Mouse (Mus musculus): ENCODE data around the gene Nf1. TPM values are rescaled to one million over a fixed set of nuclear protein-coding genes. Genes with fewer than 3 reads are reported as not detected.

Gene Nf1
- polyA plus RNA-seq, 1 experiment from 2014 or later = 6.3 TPM

DNA sequence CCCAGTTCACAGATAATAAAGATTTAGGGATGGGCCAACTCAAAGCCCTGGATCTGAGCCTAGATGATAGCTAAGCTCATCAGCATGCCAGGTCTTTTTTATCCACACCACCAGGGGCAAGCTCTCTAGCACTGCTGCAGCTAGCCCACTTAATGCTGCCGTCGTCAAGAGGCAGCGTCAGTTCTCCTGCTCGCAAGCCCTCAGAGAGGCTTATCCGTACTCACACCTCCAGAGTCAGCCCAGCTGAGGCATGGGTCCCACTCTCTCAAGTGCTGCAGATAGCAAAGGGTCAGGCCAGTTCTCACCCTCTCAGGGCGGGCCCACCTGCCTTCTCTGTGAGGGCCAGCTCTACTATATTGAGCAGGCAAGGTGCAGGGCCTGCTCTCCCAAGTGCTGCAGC, 193.8 kb downstream of the Nf1 start:
- H3K9me3 ChIP-seq = no peaks in the 10 kb centered on the region
- no peak overlapping the region for H3K27ac ChIP-seq
- no peaks in the 10 kb centered on the region for H3K27me3 ChIP-seq
- peaks cover 9% of the 10 kb centered on the region; the same call in 1 of the 2 replicates for H3K4me1 ChIP-seq
- H3K4me2 ChIP-seq = no peak overlapping the region
- no peak overlapping the region for H3K9ac ChIP-seq
- ATAC-seq (ENCODE audit: borderline replicate concordance, extremely low read depth, low FRiP score, low TSS enrichment) = no peak
- H3K4me3 ChIP-seq = no peak overlapping the region
- peaks cover 6% of the 10 kb centered on the region; the same call in 1 of the 2 replicates for H3K36me3 ChIP-seq
- WGBS = 57% methylated on average over 6 of the region's 6 CpGs

DNA sequence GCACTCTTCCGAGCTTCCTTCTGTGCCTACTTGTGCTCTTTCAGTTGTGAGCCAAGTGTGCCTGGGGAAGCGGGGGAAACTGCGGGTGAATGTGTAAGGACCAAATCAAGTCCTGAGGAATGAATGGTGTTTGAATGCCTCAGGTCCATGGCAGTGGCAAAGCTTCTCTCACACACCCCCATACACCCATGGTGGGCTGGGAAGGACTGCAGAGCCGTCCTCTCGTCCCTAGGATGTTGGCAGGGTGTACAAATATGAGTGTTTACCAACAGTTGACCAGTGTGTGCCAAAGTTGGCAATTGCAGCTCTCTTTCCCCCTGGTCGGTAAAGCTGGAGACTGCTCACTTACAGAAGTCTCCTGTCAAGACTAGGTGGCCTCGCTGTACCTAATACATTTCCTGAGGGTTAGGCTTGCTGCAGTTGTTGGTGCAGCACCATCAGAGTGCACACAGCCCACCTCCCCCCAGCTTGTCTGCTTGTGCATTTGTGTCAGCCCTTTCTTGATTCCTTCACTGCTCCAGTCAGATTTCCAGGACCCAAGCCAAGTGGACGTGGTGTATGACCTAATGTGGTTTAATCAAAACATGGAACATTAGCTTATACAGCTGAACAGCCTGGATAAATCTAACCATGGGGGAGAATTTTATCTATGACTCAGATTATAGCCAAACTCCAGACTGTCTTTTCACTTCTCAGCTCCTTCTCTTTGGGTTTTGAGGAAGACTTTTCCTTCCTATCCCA, 194.6 kb downstream of the Nf1 start:
- peaks cover 6% of the 10 kb centered on the region; the same call in 1 of the 2 replicates for H3K36me3 ChIP-seq
- no peaks in the 10 kb centered on the region for H3K9me3 ChIP-seq
- H3K4me1 ChIP-seq = peaks cover 9% of the 10 kb centered on the region; the same call in 1 of the 2 replicates
- no peak overlapping the region for H3K4me2 ChIP-seq
- 62% methylated on average over 8 of the region's 8 CpGs for WGBS
- H3K27me3 ChIP-seq = no peaks in the 10 kb centered on the region
- H3K9ac ChIP-seq = no peak overlapping the region
- ATAC-seq (ENCODE audit: borderline replicate concordance, extremely low read depth, low FRiP score, low TSS enrichment) = peak; percentile 87; the same call in 1 of the 2 replicates
- H3K27ac ChIP-seq = peak overlapping the region; percentile 45
- no peak overlapping the region for H3K4me3 ChIP-seq

DNA sequence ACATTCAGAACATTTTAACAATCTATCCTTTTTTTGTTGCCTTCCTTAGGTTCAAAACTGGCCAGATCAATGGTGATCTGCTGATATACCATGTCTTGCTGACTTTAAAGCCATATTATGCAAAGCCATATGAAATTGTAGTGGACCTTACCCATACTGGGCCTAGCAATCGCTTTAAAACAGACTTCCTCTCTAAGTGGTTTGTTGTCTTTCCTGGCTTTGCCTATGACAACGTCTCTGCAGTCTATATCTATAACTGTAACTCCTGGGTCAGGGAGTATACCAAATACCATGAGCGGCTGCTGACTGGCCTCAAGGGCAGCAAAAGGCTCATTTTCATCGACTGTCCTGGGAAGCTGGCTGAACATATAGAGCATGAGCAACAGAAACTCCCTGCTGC, 196.1 kb downstream of the Nf1 start:
- WGBS = 81% methylated on average over 4 of the region's 4 CpGs
- ATAC-seq (ENCODE audit: borderline replicate concordance, extremely low read depth, low FRiP score, low TSS enrichment) = no peak
- Histone ChIP-seq H3K36me3 (peaks cover 9% of the 10 kb centered on the region; the same call in 1 of the 2 replicates), H3K4me1 (peaks cover 9% of the 10 kb centered on the region; the same call in 1 of the 2 replicates), H3K27me3 (no peaks in the 10 kb centered on the region), H3K4me2 (no peak overlapping the region), H3K27ac (no peak overlapping the region), H3K9me3 (no peaks in the 10 kb centered on the region), H3K4me3 (no peak overlapping the region), H3K9ac (no peak overlapping the region)

DNA sequence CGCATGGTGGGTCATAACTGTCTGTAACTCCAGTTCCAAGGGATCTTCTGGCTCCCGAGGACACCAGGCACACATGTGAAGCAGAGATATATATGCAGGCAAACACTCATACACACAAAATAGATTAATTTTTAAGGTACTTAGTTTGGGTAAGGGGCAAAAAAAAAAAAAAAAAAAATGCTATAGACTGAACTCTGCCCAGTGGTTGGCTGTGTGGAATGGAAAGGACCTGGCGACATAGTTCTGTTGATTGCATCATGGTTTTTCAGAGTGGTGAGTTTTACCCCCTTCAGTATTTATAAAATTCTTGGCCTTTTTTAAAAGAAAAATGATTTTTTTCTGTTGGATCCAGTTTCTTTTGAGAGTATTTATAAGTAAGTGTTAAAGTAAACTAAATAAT, 196.8 kb downstream of the Nf1 start:
- Histone ChIP-seq H3K9me3 (no peaks in the 10 kb centered on the region), H3K4me1 (peaks cover 9% of the 10 kb centered on the region; the same call in 1 of the 2 replicates), H3K4me3 (no peak overlapping the region), H3K27me3 (no peaks in the 10 kb centered on the region), H3K27ac (no peak overlapping the region), H3K4me2 (no peak overlapping the region), H3K9ac (no peak overlapping the region), H3K36me3 (peaks cover 12% of the 10 kb centered on the region)
- no peak for ATAC-seq (ENCODE audit: borderline replicate concordance, extremely low read depth, low FRiP score, low TSS enrichment)
- WGBS = 85% methylated on average over 3 of the region's 3 CpGs

DNA sequence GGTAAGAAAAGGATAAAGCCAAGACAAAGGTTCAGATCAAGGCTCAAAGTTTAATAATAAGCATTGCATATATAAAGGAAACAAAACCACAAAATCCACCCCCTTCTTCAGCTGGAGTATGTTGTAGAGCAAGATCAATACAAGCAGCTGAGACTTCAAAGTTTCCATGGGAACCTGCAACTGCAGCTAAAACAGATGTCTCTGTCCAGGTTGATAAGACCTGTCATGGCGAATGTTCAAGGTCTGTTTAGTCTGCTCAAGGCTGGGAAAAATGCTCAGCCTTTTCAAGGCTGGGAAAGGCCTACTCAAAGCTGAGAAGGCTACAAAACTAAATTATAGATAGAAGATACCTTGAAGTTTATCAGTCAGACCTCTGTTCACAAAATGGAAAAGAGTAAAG, 213.1 kb downstream of the Nf1 start:
- Histone ChIP-seq H3K4me3 (no peak overlapping the region), H3K27me3 (no peaks in the 10 kb centered on the region), H3K9me3 (no peaks in the 10 kb centered on the region), H3K4me1 (no peaks in the 10 kb centered on the region), H3K9ac (no peak overlapping the region), H3K4me2 (no peak overlapping the region), H3K36me3 (peaks cover 58% of the 10 kb centered on the region), H3K27ac (no peak overlapping the region)
- no peak for ATAC-seq (ENCODE audit: borderline replicate concordance, extremely low read depth, low FRiP score, low TSS enrichment)
- WGBS = 68% methylated on average over 1 of the region's 1 CpGs

DNA sequence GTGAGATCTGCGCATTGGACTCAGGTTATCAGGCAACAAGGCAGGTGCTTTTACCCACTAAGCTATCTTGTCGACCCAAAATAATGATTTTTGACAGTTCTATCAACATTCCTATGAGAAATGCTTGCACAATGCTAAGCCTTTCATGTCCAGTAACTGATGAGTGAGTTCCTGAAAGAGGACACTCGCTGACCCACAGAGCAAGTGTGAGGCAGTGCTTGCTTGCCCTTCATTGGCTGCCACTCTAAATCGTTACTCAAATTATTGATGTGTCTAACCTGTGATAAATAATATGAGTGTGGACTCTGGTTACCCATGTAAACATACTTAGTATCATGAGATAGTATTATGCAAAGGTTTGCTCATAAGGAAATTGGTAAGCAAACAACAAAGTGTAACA, 221.0 kb downstream of the Nf1 start:
- Histone ChIP-seq H3K27ac (no peak overlapping the region), H3K4me1 (no peaks in the 10 kb centered on the region), H3K4me3 (no peak overlapping the region), H3K36me3 (peaks cover 41% of the 10 kb centered on the region), H3K9ac (no peak overlapping the region), H3K4me2 (no peak overlapping the region), H3K27me3 (no peaks in the 10 kb centered on the region), H3K9me3 (no peaks in the 10 kb centered on the region)
- WGBS = 81% methylated on average over 4 of the region's 4 CpGs
- ATAC-seq (ENCODE audit: borderline replicate concordance, extremely low read depth, low FRiP score, low TSS enrichment) = no peak

DNA sequence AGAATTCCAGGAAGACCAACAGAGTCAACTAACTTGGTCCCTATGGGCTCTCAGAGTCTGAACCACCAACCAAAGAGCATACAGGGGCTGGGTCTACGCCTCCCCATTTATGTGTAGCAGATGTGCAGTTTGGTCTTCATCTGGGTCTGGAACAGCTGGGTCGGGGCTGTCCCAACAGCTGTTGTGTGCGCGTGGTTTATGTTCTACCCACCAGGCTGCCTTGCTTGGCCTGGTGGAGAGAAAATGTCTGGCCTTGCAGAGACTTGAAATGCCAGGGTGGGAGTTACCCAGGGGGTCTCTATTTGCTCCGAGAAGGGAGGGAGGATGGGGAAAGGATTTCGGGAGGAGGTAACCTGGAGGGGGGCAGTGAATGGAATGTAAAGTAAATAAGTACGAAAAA, 224.0 kb downstream of the Nf1 start:
- no peak overlapping the region for H3K27ac ChIP-seq
- H3K9me3 ChIP-seq = no peaks in the 10 kb centered on the region
- H3K36me3 ChIP-seq = peaks cover 52% of the 10 kb centered on the region
- H3K27me3 ChIP-seq = no peaks in the 10 kb centered on the region
- H3K4me3 ChIP-seq = no peak overlapping the region
- no peaks in the 10 kb centered on the region for H3K4me1 ChIP-seq
- ATAC-seq (ENCODE audit: borderline replicate concordance, extremely low read depth, low FRiP score, low TSS enrichment) = no peak
- no peak overlapping the region for H3K4me2 ChIP-seq
- no peak overlapping the region for H3K9ac ChIP-seq
- WGBS = 91% methylated on average over 7 of the region's 7 CpGs

DNA sequence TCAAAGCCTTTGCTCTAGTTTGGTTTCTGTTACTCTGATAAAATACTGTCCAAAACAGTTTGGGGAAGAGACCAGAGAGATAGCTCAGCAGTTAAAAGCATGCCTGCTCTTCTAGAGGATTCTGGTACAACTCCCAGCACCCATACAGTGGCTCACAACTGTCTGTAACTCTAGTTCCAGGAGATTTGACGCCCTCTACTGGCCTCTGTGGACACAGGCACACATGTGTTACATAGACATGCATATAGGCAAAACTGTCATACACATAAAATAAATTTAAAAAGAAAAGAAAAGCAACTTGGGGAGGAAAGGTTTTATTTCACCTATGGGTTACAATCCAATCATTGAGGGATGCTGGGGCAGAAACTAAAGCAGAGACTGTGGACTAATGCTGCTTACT, 227.5 kb downstream of the Nf1 start:
- Histone ChIP-seq H3K4me1 (no peaks in the 10 kb centered on the region), H3K27ac (no peak overlapping the region), H3K9ac (no peak overlapping the region), H3K27me3 (no peaks in the 10 kb centered on the region), H3K4me2 (no peak overlapping the region), H3K9me3 (no peaks in the 10 kb centered on the region), H3K36me3 (peaks cover 71% of the 10 kb centered on the region), H3K4me3 (no peak overlapping the region)
- 58% methylated on average over 1 of the region's 1 CpGs for WGBS
- no peak for ATAC-seq (ENCODE audit: borderline replicate concordance, extremely low read depth, low FRiP score, low TSS enrichment)

DNA sequence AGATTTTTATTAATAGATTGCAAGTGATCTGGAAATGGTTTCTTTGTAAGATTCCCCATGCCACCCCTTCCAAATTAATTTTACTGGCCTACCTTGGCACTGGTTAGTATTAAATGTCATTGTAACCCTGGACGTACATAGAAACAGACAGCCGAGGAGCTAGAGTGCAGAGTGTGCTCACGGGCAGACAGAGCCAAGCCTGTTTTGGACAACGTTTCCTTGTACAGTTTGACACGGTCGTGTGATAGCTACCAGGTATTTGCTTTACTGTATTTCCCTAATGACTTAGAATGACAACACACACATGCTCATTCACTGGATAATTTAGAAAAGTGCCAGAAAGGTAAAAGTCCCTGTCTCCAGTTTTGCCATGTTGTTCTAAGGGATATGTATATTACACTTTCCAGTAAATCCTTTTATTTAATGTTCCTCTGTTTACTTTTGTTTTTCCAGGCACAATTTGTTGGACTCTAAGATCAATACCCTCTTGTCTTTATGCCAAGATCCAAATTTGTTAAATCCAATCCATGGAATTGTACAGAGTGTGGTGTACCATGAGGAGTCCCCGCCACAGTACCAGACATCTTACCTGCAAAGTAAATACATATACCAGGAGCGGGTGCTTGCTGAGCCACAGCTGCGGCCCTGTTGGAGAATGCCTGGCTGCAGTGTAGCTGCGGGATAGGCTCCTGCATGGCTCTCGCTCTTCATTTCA, 228.9 kb downstream of the Nf1 start:
- no peak overlapping the region for H3K27ac ChIP-seq
- no peak overlapping the region for H3K9ac ChIP-seq
- H3K4me2 ChIP-seq = no peak overlapping the region
- 81% methylated on average over 11 of the region's 11 CpGs for WGBS
- no peaks in the 10 kb centered on the region for H3K4me1 ChIP-seq
- peaks cover 71% of the 10 kb centered on the region for H3K36me3 ChIP-seq
- no peaks in the 10 kb centered on the region for H3K27me3 ChIP-seq
- H3K4me3 ChIP-seq = no peak overlapping the region
- H3K9me3 ChIP-seq = no peaks in the 10 kb centered on the region
- ATAC-seq (ENCODE audit: borderline replicate concordance, extremely low read depth, low FRiP score, low TSS enrichment) = no peak

DNA sequence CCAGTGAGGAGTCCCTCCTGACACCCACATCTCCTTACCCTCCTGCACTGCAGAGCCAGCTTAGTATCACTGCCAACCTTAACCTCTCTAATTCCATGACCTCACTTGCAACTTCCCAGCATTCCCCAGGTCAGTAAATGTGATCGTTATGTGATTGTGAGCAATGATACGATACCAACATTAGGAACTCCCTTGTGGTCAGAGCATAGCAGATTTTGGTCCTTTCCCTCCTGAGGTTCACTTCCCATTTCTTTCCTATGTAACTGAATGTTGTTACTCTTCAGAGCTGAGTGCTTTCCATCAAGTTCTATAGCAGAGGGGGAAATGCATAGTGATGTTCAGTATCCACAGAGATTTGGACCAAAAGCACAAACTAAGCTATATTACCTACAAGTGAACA, 230.8 kb downstream of the Nf1 start:
- 89% methylated on average over 2 of the region's 2 CpGs for WGBS
- Histone ChIP-seq H3K27me3 (no peaks in the 10 kb centered on the region), H3K4me2 (no peak overlapping the region), H3K9ac (no peak overlapping the region), H3K27ac (no peak overlapping the region), H3K36me3 (peaks cover 77% of the 10 kb centered on the region), H3K9me3 (no peaks in the 10 kb centered on the region), H3K4me1 (no peaks in the 10 kb centered on the region), H3K4me3 (no peak overlapping the region)
- no peak for ATAC-seq (ENCODE audit: borderline replicate concordance, extremely low read depth, low FRiP score, low TSS enrichment)

DNA sequence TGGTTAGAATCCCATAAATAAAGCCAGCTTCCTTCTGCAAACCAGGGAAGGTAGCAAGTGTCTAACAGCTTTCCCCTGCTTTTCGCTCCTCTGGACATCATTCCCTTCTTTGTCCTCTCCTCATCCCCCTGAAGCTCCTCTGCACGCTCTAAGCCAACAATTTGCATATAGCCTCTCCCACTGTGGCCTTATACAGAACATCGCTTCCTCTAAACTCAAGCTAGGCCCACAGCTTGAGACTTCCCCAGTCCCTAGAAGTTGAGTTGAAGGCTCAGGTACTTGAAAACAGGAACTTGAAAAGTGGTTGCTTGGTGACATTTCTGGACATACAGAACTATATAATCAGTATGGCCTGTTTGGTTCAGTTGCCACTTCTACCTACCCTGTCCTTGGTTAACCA, 234.3 kb downstream of the Nf1 start:
- no peak overlapping the region for H3K4me3 ChIP-seq
- no peak overlapping the region for H3K27ac ChIP-seq
- peaks cover 63% of the 10 kb centered on the region for H3K36me3 ChIP-seq

DNA sequence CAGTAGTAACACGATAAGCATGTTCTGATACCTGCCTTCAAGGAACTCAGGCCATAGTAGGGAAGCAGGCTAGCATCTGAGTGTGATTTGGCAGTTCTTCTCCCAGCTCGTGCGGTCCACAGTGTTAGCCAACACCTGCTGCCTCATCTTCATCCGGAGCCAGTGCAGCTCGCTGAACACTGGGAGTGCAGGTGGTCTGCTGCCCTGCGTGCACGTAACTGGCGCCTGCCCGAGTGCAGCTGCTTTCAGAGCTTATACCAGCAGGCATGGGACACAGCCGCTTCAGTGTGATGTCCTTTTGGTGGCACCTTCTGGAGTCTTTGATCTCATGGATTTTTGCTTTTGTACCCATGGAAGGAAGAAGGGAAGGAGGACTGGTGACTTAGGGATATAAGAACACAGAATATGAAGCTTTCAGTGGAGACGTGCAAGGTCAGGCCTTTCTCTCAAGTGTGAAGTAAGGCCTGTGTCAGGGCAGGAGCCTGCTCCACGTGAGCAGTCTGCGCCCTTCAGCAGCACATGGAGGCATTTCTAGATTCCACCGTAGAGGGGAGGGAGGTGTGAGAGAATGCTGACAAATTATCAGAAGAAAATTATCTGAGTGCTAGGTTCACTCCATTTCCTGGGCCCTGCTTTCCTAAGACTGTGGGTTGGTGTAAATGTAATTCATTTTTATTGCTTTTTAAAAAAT, 236.0 kb downstream of the Nf1 start:
- Histone ChIP-seq H3K9me3 (no peaks in the 10 kb centered on the region), H3K27me3 (no peaks in the 10 kb centered on the region), H3K4me2 (no peak overlapping the region), H3K36me3 (peaks cover 56% of the 10 kb centered on the region), H3K4me1 (no peaks in the 10 kb centered on the region), H3K4me3 (no peak overlapping the region), H3K27ac (no peak overlapping the region), H3K9ac (no peak overlapping the region)
- ATAC-seq (ENCODE audit: borderline replicate concordance, extremely low read depth, low FRiP score, low TSS enrichment) = no peak
- 84% methylated on average over 14 of the region's 14 CpGs for WGBS

More for the DNA sequence above, 234.3 kb downstream of the Nf1 start:
- ATAC-seq (ENCODE audit: borderline replicate concordance, extremely low read depth, low FRiP score, low TSS enrichment) = no peak
- H3K9ac ChIP-seq = no peak overlapping the region
- no peaks in the 10 kb centered on the region for H3K4me1 ChIP-seq
- WGBS = 84% methylated on average over 3 of the region's 3 CpGs
- no peaks in the 10 kb centered on the region for H3K9me3 ChIP-seq
- no peak overlapping the region for H3K4me2 ChIP-seq
- no peaks in the 10 kb centered on the region for H3K27me3 ChIP-seq
